Comparison of ENCODE assay signal across 20 mouse cellular contexts in the genomic region with DNA sequence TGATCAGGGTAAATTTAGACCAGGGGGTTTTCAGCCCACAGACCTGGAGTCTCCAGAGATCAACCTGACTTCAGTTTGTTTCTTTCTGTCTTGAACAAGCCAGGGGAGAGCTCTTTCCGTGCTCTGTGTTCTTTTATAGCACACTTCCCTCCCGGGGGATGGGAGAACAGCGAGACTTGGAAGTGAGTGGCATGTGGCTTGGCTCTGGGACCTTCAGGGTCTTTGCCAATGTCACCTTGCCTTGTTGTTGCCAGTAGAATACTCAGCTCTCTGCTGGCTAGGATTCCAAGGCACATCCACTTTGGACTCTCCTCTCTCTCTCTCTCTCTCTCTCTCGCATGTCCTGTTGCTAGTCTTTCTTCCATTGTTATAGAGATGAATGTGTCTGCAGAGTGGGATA.
DNase-seq lines count a peak whose midpoint lies in the region; ATAC-seq and TF ChIP-seq lines count a peak whose summit lies in the region.
"Had no signal": no experiment of that assay in that cellular context is flagged by ENCODE, and none has a peak within 500 bp of the region (broad histone marks: within the 10 kb centered on the region; RNA-seq: fewer than 3 reads in every experiment).

No protein-coding gene starts in this region.

- no peak overlapping the region for H3K9ac ChIP-seq in liver, postnatal 0 days (replicated peaks)
- no peak overlapping the region for H3K9ac ChIP-seq in liver, embryonic 11.5 days (ENCODE audit: low read depth, low read length)
- H3K9ac ChIP-seq: forebrain, embryonic 12.5 days; limb, embryonic 13.5 days; liver, embryonic 14.5 days; neural tube, embryonic 13.5 days had no signal

- ATAC-seq in liver, postnatal 0 days = no peak
- ATAC-seq in liver, embryonic 11.5 days (replicated peaks; ENCODE audit: low FRiP score) = no peak
- ATAC-seq: activated CD4-positive, CD25-positive, alpha-beta regulatory T cell, adult 4 months; inflammation-experienced regulatory T-cells, adult 6 months had no signal

- no peaks in the 10 kb centered on the region for H3K9me3 ChIP-seq in liver, postnatal 0 days (ENCODE audit: low read length)
- no peaks in the 10 kb centered on the region for H3K9me3 ChIP-seq in liver, embryonic 11.5 days (ENCODE audit: control insufficient read depth, low read length)
- H3K9me3 ChIP-seq: forebrain, embryonic 12.5 days; limb, embryonic 13.5 days; neural tube, embryonic 13.5 days had no signal

- no peaks in the 10 kb centered on the region for H3K79me2 ChIP-seq in macrophage (ENCODE audit: inconsistent target)

- no peak overlapping the region for H3K4me3 ChIP-seq in liver, postnatal 0 days (ENCODE audit: low read depth, low read length)
- H3K4me3 ChIP-seq in liver, embryonic 11.5 days (ENCODE audit: low read depth, low read length) = no peak overlapping the region
- H3K4me3 ChIP-seq in macrophage (ENCODE audit: inconsistent target) = no peak overlapping the region
- H3K4me3 ChIP-seq: forebrain, embryonic 12.5 days; layer of hippocampus, adult 2 months; limb, embryonic 13.5 days; megakaryocyte, embryonic 14.5 days; neural tube, embryonic 13.5 days had no signal

- H3K27ac ChIP-seq in liver, postnatal 0 days (ENCODE audit: low read depth) = 0 out of 2 replicates have a peak overlapping the region, but pooled peaks have one; percentile 35
- no peak overlapping the region for H3K27ac ChIP-seq in liver, embryonic 11.5 days (ENCODE audit: low read depth, low read length)
- peak overlapping the region; percentile 65 for H3K27ac ChIP-seq in macrophage
- H3K27ac ChIP-seq: forebrain, embryonic 12.5 days; limb, embryonic 13.5 days; liver, embryonic 14.5 days; neural tube, embryonic 13.5 days had no signal

- 76% methylated on average over 4 of the region's 4 CpGs for WGBS in liver, postnatal 0 days (ENCODE audit: insufficient replicate concordance)
- WGBS in liver, embryonic 11.5 days = 66% methylated on average over 4 of the region's 4 CpGs
- 71% methylated on average over 4 of the region's 4 CpGs for WGBS in macrophage (ENCODE audit: missing documents)

- 0 out of 2 replicates have a peak, but pooled peaks cover 7% of the 10 kb centered on the region for H3K27me3 ChIP-seq in liver, postnatal 0 days (ENCODE audit: insufficient read depth, low read length)
- H3K27me3 ChIP-seq in liver, embryonic 11.5 days (replicated peaks; ENCODE audit: control insufficient read depth, insufficient read depth, low read length) = no peaks in the 10 kb centered on the region
- H3K27me3 ChIP-seq: forebrain, embryonic 12.5 days; limb, embryonic 13.5 days; megakaryocyte, embryonic 14.5 days; neural tube, embryonic 13.5 days had no signal

- peak; percentile 42 for DNase-seq in gastrocnemius, adult 18-20 months (ENCODE audit: low spot score)
- no peak for DNase-seq in gastrocnemius, postnatal 4 days (ENCODE audit: low spot score in 2 of 2)
- DNase-seq in liver, postnatal 0 days = no peak
- DNase-seq in liver, embryonic 11.5 days (ENCODE audit: low spot score) = no peak
- DNase-seq in heart, adult 9 months (ENCODE audit: low spot score in 2 of 2) = peak; percentile 45 to 47
- DNase-seq in right cerebral cortex, adult 18-20 months = no peak
- DNase-seq: cerebellum, adult 18-20 months; layer of hippocampus, postnatal 36 days; midbrain, embryonic 14.5 days; thymus, postnatal 25 days had no signal

- no peak overlapping the region for H3K4me2 ChIP-seq in liver, postnatal 0 days (ENCODE audit: low read depth, low read length)
- H3K4me2 ChIP-seq in liver, embryonic 11.5 days = no peak overlapping the region
- H3K4me2 ChIP-seq: forebrain, embryonic 12.5 days; limb, embryonic 13.5 days; neural tube, embryonic 13.5 days had no signal

- no peak for TF ChIP-seq EP300 in liver, postnatal 0 days (IDR thresholded peaks at IDR 0.05; ENCODE audit: low read depth)

- no peak for TF ChIP-seq CTCF in liver, postnatal 0 days (IDR thresholded peaks at IDR 0.05; ENCODE audit: low read depth)

- H3K4me1 ChIP-seq in liver, postnatal 0 days (ENCODE audit: insufficient read depth) = peaks cover 2% of the 10 kb centered on the region; the same call in 1 of the 2 replicates
- H3K4me1 ChIP-seq in liver, embryonic 11.5 days (replicated peaks; ENCODE audit: control insufficient read depth, insufficient read depth, low read length) = no peaks in the 10 kb centered on the region
- H3K4me1 ChIP-seq: forebrain, embryonic 12.5 days; limb, embryonic 13.5 days; megakaryocyte, embryonic 14.5 days; neural tube, embryonic 13.5 days had no signal

- no peaks in the 10 kb centered on the region for H3K36me3 ChIP-seq in liver, postnatal 0 days (replicated peaks; ENCODE audit: insufficient read depth, low read length)
- no peaks in the 10 kb centered on the region for H3K36me3 ChIP-seq in liver, embryonic 11.5 days (ENCODE audit: control insufficient read depth, insufficient read depth, low read length)
- no peaks in the 10 kb centered on the region for H3K36me3 ChIP-seq in macrophage (ENCODE audit: inconsistent target)
- H3K36me3 ChIP-seq: forebrain, embryonic 12.5 days; G1E; limb, embryonic 13.5 days; neural tube, embryonic 13.5 days had no signal

Comparison
In these comparisons a context has a peak if more than half of its experiments do, and no peak if none do; other contexts are left out.
1. DNase-seq: peak in gastrocnemius, adult 18-20 months (single experiment) and heart, adult 9 months (2 of 2); none in gastrocnemius, postnatal 4 days (0 of 2), liver, postnatal 0 days (single experiment), liver, embryonic 11.5 days (single experiment) and right cerebral cortex, adult 18-20 months (single experiment).